Comparison of ENCODE assay signal across 17 mouse cellular contexts in the genomic region with DNA sequence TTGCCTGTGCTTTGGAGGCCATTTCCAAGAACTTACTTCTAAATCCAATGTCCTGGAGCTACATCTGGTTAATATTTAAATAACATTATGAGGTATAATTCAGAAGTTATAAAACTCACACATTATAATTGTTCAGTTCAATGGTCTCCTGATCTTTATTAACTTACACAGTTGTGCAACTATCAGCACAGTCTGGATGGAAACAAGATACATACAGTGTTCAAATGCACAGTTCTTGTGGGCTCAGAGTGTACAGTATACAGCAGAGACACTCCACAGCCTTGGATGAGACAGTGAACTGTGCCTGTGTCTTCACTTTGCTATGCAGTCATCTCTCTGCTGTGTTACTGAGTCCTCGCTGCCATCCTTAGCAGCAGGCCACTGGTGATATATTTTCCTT.
"Had no signal": no experiment of that assay in that cellular context is flagged by ENCODE, and none has a peak within 500 bp of the region (broad histone marks: within the 10 kb centered on the region; RNA-seq: fewer than 3 reads in every experiment).

No protein-coding gene starts in this region.

- H3K4me3 ChIP-seq: lung, embryonic 15.5 days; megakaryocyte, embryonic 14.5 days; midbrain, embryonic 13.5 days; midbrain, embryonic 15.5 days; neural tube, embryonic 12.5 days had no signal

- H3K36me3 ChIP-seq: lung, embryonic 15.5 days; midbrain, embryonic 13.5 days; midbrain, embryonic 15.5 days; neural tube, embryonic 12.5 days had no signal

- H3K4me1 ChIP-seq: lung, embryonic 15.5 days had no signal

- H3K9ac ChIP-seq: liver, postnatal 0 days; lung, embryonic 15.5 days; midbrain, embryonic 13.5 days; midbrain, embryonic 15.5 days; neural tube, embryonic 12.5 days had no signal

- DNase-seq: liver, postnatal 0 days; lung, adult 2 months; lung, postnatal 14 days; lung, postnatal 36 days; right cerebral cortex, postnatal 14 days; spleen, adult 18-20 months; thymus, adult 18-20 months; thymus, postnatal 14 days; thymus, postnatal 36 days had no signal

- H3K27me3 ChIP-seq: lung, embryonic 15.5 days; megakaryocyte, embryonic 14.5 days; midbrain, embryonic 13.5 days; midbrain, embryonic 15.5 days; neural tube, embryonic 12.5 days had no signal

- ATAC-seq: liver, postnatal 0 days; lung, postnatal 0 days; midbrain, embryonic 13.5 days; midbrain, embryonic 15.5 days had no signal

- H3K9me3 ChIP-seq: lung, embryonic 15.5 days; megakaryocyte, embryonic 14.5 days; midbrain, embryonic 13.5 days; midbrain, embryonic 15.5 days; neural tube, embryonic 12.5 days had no signal

- H3K4me2 ChIP-seq: lung, embryonic 15.5 days; midbrain, embryonic 11.5 days; midbrain, embryonic 13.5 days; midbrain, embryonic 15.5 days; neural tube, embryonic 12.5 days had no signal

- H3K27ac ChIP-seq: lung, embryonic 15.5 days; macrophage; midbrain, embryonic 13.5 days; midbrain, embryonic 15.5 days; neural tube, embryonic 12.5 days had no signal
